Mouse (Mus musculus) embryonic stem cell, embryonic (primary cell): ENCODE results near the gene Babam2.

Experiments
- CTCF ChIA-PET, 4 experiments: fragments of 300-600 bp in 2 of 4; fragments of 350-600 bp in 2 of 4; sonication (Branson Sonifier 250); formaldehyde crosslinking; loops; one replicate each; lab custom pipeline; 2022; ENCODE audit warnings: inconsistent platforms in 2 of 4; lab: Charles Lee
- POLR2A ChIA-PET, 4 experiments: fragments of 300-600 bp in 2 of 4; fragments of 350-600 bp in 2 of 4; sonication (Branson Sonifier 250); formaldehyde crosslinking; loops; one replicate each; lab custom pipeline; 2022; ENCODE audit warnings: antibody characterized with exemption in 4 of 4, inconsistent platforms in 1 of 4; lab: Charles Lee

Babam2 gene

DNA sequence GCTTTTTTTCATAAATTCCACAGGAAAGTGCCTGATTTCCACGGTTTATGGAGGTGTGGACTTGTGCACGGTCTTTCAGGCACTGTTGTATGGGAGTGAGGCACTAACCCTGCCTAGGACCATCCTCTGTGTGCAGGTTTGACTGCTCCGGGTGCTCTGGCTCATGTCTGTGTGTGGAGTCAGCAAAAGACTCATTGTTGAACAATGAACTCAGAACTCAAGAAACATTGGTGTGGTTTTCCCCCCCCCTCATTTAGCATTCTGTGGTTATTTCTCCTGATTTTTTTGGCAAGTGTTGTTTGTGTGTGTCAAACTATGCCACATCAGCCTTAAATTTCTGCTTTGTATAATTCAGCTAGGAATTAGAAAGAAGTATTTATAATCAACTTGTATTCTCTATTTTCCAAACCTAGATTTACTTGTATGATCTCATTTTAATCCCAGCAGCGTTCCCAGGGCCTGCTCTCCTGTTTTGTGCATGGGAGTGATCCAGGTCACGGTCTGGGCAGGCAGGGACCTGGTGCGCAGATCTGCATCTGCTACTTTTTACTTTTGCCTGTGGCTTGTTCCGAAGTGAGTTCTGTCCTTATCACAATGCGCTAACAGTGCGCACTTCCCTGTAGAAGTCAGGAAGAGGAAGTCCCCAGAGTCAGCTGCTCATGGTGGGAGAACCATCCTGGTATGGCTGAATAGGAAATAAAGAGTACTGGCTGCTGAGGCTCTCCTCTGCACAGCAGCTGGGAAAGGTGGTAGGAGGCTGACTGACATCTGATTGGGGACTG, 61.0 kb downstream of the Babam2 start:
- CTCF ChIA-PET: no interaction called here
- POLR2A ChIA-PET: no interaction called here

- CTCF ChIA-PET: no interaction called here
- POLR2A ChIA-PET: interaction anchor here in 1 of 4 experiments (1.1 kb wide), 1 partner anchor 9 kb away, joined by 3 read pairs; no protein-coding TSS in a partner anchor
Observed at GRCm38 (mm10) chr5:31761836-31762235, 64.4 kb downstream of the Babam2 start.

GRCm38 (mm10) chr5:31762773-31763172, 65.3 kb downstream of the Babam2 start:
- ChIA-PET POLR2A (interaction anchor here in 1 of 4 experiments (0.5 to 0.7 kb wide), 2 partner anchors 127 to 331 kb away, joined by 3 read pairs; no protein-coding TSS in a partner anchor), CTCF (no interaction called here)

DNA sequence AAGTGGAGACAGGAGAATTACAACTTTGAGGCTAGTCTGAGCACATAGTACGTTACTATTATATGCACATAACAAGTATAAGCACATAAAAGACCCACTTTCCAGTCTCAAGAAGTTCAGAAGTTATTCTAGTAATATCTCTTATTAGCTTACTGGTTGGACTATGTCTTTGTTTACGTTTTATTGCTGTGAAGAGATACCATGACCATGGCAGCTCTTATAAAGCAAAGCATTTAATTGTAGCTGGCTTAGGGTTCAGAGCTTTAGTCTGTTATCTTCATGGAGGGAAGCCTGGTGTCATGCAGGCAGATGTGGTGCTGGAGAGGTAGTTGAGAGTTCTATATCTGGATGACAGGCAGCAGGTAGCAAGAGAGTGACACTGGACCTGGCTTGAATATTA, 68.3 kb downstream of the Babam2 start:
- POLR2A ChIA-PET: no interaction called here
- CTCF ChIA-PET: no interaction called here

- CTCF ChIA-PET: no interaction called here
- POLR2A ChIA-PET: no interaction called here
Observed at GRCm38 (mm10) chr5:31766841-31767542, 69.5 kb downstream of the Babam2 start.

DNA sequence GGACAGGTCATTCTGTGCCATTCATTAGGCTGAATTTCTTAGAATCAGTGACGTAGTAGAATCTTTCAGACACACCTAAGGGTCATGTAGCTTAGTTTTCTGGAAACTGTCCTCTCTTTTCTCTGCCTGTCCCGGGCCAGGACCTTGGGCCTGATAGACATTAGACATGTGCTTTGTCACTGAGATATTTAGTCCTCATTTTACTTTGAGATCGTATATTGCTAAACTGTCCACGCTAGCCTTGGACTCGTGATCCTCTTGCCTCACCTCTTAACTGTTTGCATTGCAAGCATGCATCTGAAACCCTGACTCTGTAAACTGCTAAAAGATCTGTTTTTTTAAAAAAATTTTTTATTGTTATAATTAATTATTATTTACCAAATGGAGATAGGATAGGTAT, 74.0 kb downstream of the Babam2 start:
- POLR2A ChIA-PET: interaction anchor here in 1 of 4 experiments (1.1 kb wide), 1 partner anchor 10 kb away, joined by 3 read pairs; no protein-coding TSS in a partner anchor
- CTCF ChIA-PET: no interaction called here

DNA sequence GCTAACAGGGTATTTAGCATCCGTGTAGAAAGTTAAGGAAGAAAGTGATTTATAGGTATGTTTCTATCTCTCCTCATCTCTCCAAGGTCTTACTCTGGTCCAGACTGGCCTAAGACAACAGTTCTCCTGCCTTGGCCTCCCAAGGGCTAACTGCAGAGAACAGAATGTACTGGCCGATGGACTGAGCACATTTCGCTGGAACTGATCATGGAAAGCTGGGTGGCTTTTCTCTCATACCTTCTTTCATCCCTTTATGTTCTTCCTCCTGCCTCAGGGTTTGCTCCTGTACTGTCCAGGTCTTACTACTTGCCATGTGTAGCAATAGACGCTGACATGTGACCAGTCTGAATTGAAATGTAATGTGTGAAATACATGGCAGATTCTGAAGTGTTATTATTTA, 74.4 kb downstream of the Babam2 start:
- ChIA-PET CTCF (no interaction called here), POLR2A (interaction anchor here in 1 of 4 experiments (0.6 to 1.5 kb wide), 2 partner anchors 15 to 1877 kb away, joined by 3 to 5 read pairs; no protein-coding TSS in a partner anchor)

DNA sequence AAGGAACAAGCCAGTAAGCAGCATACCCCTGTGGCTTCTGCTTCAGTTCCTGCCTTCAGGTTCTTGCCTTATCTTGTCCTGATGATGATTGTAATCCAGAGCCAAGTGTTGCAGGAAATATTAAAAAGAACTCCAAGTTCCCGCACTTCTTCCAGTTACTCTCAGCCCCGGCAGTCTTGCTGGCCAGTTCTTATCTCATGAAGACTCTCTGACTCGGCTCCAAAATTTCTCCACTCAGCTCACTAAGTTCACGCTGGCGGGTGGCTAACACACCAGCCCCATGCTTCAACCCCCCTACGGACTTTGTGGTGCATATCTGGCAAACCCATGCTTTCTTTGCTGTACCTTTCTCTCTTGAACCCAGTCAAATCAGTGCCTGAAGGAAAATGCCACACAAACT, 77.5 kb downstream of the Babam2 start:
- CTCF ChIA-PET: no interaction called here
- POLR2A ChIA-PET: interaction anchor here in 2 of 4 experiments (0.6 to 1.0 kb wide), 2 partner anchors 28 to 258 kb away, joined by 3 read pairs; no protein-coding TSS in a partner anchor

- POLR2A ChIA-PET: interaction anchor here in 1 of 4 experiments (0.5 kb wide), 1 partner anchor 358 kb away, joined by 3 read pairs; no protein-coding TSS in a partner anchor
Observed at GRCm38 (mm10) chr5:31781624-31782023, 84.1 kb downstream of the Babam2 start.

GRCm38 (mm10) chr5:31787201-31787600, 89.7 kb downstream of the Babam2 start:
- ChIA-PET POLR2A (interaction anchor here in 1 of 4 experiments (0.9 kb wide), 1 partner anchor 14 kb away, joined by 3 read pairs; no protein-coding TSS in a partner anchor), CTCF (no interaction called here)

More at GRCm38 (mm10) chr5:31781624-31782023, 84.1 kb downstream of the Babam2 start:
- CTCF ChIA-PET: no interaction called here

DNA sequence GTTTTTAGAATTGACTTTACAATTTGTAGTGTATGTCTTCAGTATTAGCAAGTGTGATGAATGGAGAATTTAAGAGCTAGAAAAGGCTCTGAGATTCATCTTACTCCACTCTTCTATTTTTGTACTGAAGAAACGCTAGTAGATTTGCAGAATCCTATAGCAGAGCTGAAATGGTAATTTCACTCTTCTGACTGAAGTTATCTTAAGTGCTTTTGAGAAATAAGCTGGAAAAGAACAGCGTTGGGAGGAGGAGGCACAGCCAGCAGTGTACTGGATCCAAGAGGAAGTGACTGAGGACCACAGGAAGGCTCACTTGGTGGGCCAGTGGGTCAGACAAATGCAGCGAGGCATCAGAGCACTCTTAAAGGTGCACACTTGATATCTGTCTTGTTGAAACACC, 90.1 kb downstream of the Babam2 start:
- ChIA-PET CTCF (no interaction called here), POLR2A (interaction anchor here in 1 of 4 experiments (0.5 kb wide), 1 partner anchor 46 kb away, joined by 3 read pairs; no protein-coding TSS in a partner anchor)

DNA sequence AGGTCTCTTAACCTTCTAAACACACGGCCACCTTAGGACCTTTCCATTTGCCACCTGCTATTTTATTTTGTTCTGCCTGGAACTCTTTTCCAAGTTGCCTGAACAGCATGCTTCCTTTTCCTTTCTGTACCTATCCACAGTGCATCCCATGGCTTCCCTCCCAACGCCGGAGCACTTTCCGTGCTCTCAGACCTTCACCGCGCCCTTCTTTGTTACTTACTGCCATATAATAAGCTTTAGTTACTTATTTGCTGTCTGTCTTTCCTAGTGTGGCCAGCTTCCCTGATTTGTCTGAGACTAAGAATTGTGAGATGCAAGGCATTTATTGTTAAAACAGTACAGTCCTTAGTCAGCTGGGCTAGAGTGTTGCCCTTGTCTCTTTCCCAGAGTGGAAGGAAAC, 94.9 kb downstream of the Babam2 start:
- CTCF ChIA-PET: interaction anchor here in 1 of 4 experiments (0.6 kb wide), 1 partner anchor 338 kb away, joined by 3 read pairs; no protein-coding TSS in a partner anchor
- POLR2A ChIA-PET: interaction anchor here in 1 of 4 experiments (1.1 to 1.6 kb wide), 2 partner anchors 8 to 29 kb away, joined by 3 read pairs; no protein-coding TSS in a partner anchor

DNA sequence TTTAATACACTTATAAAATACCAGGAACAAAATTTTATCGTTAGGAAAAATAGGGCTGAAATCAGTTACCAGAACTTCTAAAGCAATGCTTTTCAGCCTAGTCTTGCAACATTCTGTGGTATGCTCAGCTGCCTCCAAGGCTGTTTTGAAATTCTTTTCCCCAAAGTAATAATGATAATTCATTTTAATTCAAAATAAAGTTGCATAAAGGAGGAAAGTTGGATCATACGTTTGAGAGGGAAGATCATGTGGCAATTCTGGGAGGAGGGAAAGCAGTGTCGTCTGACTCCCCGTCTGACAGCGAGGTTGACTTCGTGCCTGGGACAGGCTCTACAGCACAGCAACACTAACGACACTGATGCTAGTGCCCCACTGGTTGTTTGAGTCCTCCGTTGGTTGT, 95.4 kb downstream of the Babam2 start:
- CTCF ChIA-PET: no interaction called here
- POLR2A ChIA-PET: interaction anchor here in 1 of 4 experiments (1.1 kb wide), 1 partner anchor 9 kb away, joined by 3 read pairs; no protein-coding TSS in a partner anchor

GRCm38 (mm10) chr5:31795414-31795813, 97.9 kb downstream of the Babam2 start:
- ChIA-PET POLR2A (interaction anchor here in 1 of 4 experiments (0.6 to 3.4 kb wide), 3 partner anchors 9 to 343 kb away, joined by 3 to 11 read pairs (median 3); no protein-coding TSS in a partner anchor), CTCF (no interaction called here)

DNA sequence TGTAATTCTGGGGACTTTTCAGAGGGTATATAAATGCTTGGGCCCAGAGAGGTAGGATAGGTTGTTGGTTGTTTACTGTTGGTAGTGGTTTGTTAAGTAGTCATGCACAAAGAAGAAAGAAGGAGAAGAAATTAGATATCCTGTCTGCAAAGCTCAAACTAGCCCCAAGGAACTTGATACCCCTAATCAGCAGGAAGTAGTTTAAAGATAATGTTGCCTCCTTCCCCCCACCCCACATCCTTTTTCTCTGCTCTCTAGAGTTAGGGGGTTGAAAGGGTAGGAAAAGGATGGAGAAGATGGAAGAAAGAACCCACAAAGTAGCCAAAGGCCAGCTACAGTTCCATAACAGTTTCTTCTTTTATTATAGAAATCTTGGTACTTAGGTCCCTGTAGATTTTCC, 99.5 kb downstream of the Babam2 start:
- ChIA-PET POLR2A (interaction anchor here in 2 of 4 experiments (0.5 to 3.4 kb wide), 2 partner anchors 8 to 766 kb away, joined by 3 to 11 read pairs; no protein-coding TSS in a partner anchor), CTCF (no interaction called here)

DNA sequence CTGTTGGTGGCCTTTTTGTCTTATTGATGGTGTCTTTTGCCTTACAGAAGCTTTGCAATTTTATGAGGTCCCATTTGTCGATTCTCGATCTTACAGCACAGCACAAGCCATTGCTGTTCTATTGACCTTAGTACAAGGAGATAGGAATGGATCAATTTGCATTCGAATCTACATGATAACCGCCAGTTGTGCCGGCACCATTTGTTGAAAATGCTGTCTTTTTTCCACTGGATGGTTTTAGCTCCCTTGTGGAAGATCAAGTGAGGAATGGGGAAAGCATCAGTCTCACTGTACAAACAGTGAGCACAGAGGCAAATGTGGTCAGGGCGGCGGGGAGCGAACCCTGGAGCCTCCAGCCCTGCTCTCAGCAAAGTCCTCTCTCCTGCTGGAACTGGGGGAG, 106.7 kb downstream of the Babam2 start:
- POLR2A ChIA-PET: interaction anchor here in 3 of 4 experiments (0.5 to 2.1 kb wide), 13 partner anchors 9 to 329 kb away, joined by 3 to 11 read pairs (median 4); no protein-coding TSS in a partner anchor
- CTCF ChIA-PET: interaction anchor here in 2 of 4 experiments (0.5 to 1.3 kb wide), 3 partner anchors 45 to 327 kb away, joined by 3 to 6 read pairs (median 3); no protein-coding TSS in a partner anchor

DNA sequence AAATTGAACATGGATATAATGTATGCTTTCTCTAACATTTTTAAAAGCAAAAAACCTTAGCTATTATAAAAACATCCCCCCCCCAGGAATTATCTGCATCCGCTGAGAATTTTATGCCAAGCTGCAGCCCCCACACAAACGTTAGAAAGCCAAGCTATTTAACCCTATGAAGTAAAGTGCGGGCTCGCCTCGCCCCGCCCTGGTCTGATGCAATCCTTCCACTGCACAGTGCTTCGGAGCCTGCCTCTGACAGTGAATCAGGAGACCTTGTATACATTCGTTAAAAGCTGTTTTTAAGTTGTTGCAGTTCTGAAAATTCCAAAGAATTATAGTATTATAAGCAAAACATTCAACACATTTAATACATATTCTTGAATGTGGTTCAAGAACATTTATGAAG, 107.3 kb downstream of the Babam2 start:
- CTCF ChIA-PET: interaction anchor here in 2 of 4 experiments (0.5 to 1.3 kb wide), 2 partner anchors 45 to 241 kb away, joined by 3 to 6 read pairs; no protein-coding TSS in a partner anchor
- POLR2A ChIA-PET: interaction anchor here in 3 of 4 experiments (0.5 to 2.1 kb wide), 14 partner anchors 9 to 328 kb away, joined by 3 to 11 read pairs (median 4); no protein-coding TSS in a partner anchor

DNA sequence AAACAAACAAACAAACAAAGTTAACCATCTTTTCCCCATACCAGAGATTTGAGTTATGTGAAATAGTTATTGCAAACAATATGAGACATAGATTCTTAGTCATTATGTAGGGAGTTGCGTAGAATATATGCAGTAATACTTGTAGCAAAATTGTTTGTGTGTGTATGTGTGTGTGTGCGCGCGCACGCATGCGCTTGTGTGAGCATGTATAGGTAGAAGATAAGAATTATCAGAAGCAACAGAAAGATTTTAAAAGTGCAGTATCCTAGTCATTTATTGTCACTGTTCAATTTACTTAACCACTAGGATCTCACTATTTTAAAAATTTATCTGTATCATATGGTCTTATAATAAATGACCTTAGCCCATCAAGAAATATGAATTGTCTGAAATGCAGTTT, 109.8 kb downstream of the Babam2 start:
- ChIA-PET CTCF (no interaction called here), POLR2A (no interaction called here)

DNA sequence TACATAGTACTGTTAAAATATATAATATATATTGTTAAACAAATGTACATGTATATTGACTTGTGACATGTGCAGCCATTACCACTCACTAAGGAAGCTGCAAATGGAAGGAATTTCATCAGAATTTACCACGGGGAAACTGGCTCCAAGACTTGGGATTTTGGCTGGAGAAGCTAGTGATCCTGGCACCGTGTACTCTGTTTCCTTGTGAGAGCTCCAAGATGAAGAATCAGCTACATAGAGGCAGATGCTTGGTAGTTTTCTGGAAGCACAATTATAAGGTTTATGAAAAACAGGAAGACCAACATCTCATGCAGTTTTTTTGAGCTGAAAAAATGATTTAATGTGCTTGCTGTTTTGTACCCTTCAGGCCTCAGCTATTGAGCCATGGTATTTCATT, 110.8 kb downstream of the Babam2 start:
- ChIA-PET CTCF (interaction anchor here in 1 of 4 experiments (0.6 kb wide), 1 partner anchor 29 kb away, joined by 3 read pairs; no protein-coding TSS in a partner anchor), POLR2A (interaction anchor here in 1 of 4 experiments (0.8 to 1.8 kb wide), 2 partner anchors 9 to 798 kb away, joined by 3 to 5 read pairs; no protein-coding TSS in a partner anchor)
